Mouse (Mus musculus): ENCODE measurements around the gene Gm28035. TPM values are rescaled to one million over a fixed set of nuclear protein-coding genes. Genes with fewer than 3 reads are reported as not detected.
A peak's percentile ranks its signal among the peaks of the same experiment; 100 is the strongest.

The Gm28035 gene
- total RNA-seq (2021): 1 to 10 TPM; 7.2 to 9.7 TPM
- long read RNA-seq, experiment 1, partial matches to known transcripts: 0 of 6 reads
- long read RNA-seq, experiment 1, other reads (novel, unspliced or antisense): 6 of 6 reads
- long read RNA-seq, experiment 2, partial matches to known transcripts: 1 of 6 reads
- long read RNA-seq, experiment 2, other reads (novel, unspliced or antisense): 5 of 6 reads

GRCm38 (mm10) chr2:30240267-30240666 lies at the start of gene Gm28035:
Gene Gm28035, plus strand, starts transcription at chr2:30240567.
- intact Hi-C loops (cut with DNase I): no loop called here

DNA sequence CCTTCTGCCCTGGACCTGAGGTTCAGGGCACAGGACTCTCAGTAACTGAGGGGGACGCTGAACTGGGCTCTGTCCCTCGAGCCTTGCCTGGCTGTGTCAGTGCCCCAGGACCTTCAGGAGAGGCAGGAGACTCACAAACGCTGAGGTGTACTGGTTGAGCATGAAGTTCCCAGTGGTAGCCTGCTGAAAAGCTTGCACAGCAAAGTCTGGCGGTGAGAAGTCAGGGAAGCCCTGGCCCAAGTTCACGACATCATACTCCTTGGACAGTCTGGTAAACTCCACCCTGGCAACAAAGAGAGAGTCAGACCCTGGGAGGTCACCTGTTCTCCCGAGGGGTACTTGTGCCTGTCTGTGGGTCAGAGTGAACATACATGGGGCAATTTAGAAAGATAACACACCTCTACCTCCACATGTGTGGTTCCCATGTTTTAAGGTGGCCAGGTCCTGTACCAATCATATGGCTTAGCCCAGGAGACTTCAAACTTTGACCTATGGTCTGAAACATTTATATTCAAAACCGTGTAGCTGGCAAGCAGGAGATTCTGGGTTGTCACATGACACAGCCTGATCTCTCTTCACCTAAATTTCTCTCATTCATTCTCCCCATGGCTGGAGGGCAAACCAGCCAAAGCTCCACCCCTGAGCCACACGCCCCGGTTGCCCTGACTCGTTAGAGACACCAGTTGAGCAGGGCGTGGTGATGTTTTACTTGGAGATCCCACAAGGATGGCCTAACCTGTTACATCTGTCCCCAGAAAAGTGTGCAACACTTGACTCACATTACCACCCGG lies 48.4 kb upstream of the Gm28035 start:
- DNase-seq (ENCODE audit: low spot score in 2 of 2): no peak
- intact Hi-C loops (cut with DNase I): loop anchor here (10.0 kb wide), 1 partner anchor 83 kb away; no protein-coding TSS in a partner anchor

More at GRCm38 (mm10) chr2:30240267-30240666, at the start of gene Gm28035:
- no peak for DNase-seq (ENCODE audit: low spot score in 2 of 2)

DNA sequence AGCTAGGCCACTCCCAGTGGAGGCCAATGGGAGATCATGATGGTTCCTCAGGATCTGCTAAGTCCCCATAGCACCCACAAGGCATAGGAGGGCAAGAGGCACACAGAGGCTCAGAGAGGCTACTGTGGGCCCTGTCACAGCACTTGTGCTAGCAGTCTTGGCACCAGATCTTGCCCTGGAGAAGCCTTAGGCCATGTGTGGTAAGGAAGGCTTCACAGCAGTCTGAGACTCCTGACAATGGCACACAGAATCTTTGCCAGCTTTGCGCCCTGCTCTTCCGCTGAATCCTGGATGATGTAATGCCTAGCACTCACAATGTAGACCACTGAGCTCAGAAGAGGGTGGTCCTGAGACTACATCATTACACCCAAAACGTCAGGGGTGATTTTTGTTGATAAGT lies 45.7 kb upstream of the Gm28035 start:
- no peak for DNase-seq (ENCODE audit: low spot score in 2 of 2)

DNA sequence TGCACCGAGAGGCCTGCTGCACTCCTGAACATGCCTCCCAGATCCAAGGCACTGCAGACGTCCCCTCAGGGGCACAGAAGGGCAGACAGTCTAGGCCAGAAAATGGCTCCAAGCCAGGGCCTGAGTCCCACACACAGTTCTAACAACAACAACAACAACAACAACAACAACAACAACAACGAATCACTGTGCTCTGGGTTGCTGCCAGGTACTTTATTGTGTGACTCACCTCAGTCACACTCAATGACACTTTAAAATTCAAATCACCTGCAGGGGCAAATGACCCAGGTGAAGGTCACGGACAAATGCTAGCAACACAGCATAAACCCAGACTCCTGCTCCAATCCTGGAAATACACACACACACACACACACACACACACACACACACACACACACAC lies 42.3 kb upstream of the Gm28035 start:
- no peak for DNase-seq (ENCODE audit: low spot score in 2 of 2)
- intact Hi-C loops (cut with DNase I): loop anchor here (10.0 kb wide), 1 partner anchor 77 kb away; no protein-coding TSS in a partner anchor

More for the DNA sequence above, 45.7 kb upstream of the Gm28035 start:
- intact Hi-C loops (cut with DNase I): loop anchor here (10.0 kb wide), 1 partner anchor 80 kb away; no protein-coding TSS in a partner anchor

GRCm38 (mm10) chr2:30199984-30200383 lies 40.4 kb upstream of the Gm28035 start:
- intact Hi-C loops (cut with DNase I): loop anchor here (10.0 kb wide), 1 partner anchor 75 kb away; no protein-coding TSS in a partner anchor
- DNase-seq (ENCODE audit: low spot score in 2 of 2): no peak

DNA sequence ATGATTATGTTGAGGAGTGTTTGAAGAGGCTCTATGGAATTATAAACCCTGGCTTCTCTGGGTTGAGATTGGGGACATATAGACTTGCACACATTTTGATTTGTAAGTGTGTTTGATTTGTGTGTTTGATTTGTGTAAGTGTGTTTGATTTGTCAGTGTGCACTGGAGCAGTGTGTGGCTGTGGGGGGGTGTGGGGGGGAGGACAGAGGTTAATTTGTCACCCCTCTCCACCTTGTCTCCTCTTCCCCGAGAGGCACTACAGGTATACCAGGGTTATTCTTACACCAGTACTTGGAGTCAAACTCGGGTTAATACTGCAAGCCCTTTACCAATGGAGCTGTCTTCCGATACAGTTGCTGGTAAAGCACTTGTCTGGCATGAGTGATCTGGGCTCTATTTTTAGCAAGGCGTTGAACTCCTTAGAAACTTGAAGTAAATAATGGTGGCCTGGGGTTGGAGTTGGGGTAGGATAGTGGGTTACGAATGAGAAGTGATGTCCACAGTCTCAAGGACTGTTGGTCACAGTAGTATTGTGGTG lies 39.9 kb upstream of the Gm28035 start:
- DNase-seq (ENCODE audit: low spot score in 2 of 2): no peak
- intact Hi-C loops (cut with DNase I): no loop called here

DNA sequence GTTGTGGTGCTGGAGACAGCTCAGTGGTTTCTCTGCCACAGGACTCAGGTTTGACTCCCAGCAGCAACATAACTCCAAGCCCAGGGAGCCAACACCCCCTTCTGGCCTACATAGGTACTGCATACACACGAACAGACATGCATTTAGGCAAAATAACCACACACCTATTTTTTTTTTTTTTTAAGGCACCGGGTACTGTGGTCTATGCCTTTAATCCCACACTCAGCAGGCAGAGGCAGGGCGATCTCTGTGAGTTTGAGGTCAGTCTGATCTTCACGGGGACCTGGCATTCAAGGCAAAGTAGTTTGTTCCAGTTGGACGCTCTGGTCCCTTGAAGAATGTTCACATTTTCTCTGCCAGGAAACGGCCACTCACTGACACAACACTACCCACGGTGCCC lies 36.9 kb upstream of the Gm28035 start:
- peak in 1 of 2 experiments; percentile 30 for DNase-seq (ENCODE audit: low spot score in 2 of 2)
- intact Hi-C loops (cut with DNase I): no loop called here

DNA sequence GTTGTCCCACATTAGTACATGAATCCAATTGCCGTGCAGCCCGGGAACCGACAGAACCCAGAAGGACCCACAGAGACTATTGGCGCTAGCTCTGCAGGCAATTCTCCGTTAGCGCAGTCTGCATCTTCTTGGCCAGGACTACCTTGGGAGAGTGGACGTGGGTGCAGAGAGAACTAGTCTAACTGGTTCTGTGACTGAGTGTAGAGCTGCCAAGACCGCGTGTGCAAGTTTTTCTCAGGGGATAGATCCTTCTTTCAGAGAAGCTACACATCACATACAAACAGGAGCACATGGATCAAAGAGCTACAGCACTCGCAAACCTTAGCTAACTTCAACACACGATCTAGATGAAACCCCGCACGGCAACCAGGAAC lies 35.1 kb upstream of the Gm28035 start:
- DNase-seq (ENCODE audit: low spot score in 2 of 2): peak; percentile 29 to 46
- intact Hi-C loops (cut with DNase I): loop anchor here (2.0 kb wide), 1 partner anchor 32 kb away; the partner anchor contains the start of gene Lrrc8a

GRCm38 (mm10) chr2:30205629-30206357 lies 34.6 kb upstream of the Gm28035 start, which contains the start of gene Kyat1:
Gene Kyat1, minus strand, starts transcription at chr2:30205847.
- intact Hi-C loops (cut with DNase I): loop anchor here (2.0 kb wide), 1 partner anchor 31 kb away; the partner anchor contains the start of gene Lrrc8a
- peak; percentile 92 to 93 for DNase-seq (ENCODE audit: low spot score in 2 of 2)

DNA sequence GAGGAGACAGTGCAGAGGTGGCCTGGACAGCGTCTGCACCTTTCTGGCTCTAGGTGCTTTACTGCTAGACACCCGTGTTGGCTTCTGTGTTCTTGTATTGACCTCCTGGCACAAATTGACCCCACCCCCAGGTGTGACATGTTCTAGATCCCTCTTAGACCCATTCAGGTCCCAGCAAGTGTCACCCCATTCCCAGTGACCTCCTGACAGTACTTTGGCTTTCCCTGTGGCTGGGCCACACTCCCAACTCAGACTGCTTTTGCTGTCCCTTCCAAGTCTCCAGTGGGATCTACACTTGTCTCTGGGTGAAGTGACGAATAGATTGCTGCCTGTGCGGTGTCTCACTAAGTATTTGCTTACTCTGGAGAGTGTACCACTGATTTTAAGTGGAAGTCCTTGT lies 33.0 kb upstream of the Gm28035 start:
- intact Hi-C loops (cut with DNase I): no loop called here
- DNase-seq (ENCODE audit: low spot score in 2 of 2): no peak

- intact Hi-C loops (cut with DNase I): no loop called here
- DNase-seq (ENCODE audit: low spot score in 2 of 2): no peak
These were observed 32.5 kb upstream of the Gm28035 start for GRCm38 (mm10) chr2:30207886-30208285.

- intact Hi-C loops (cut with DNase I): no loop called here
- DNase-seq (ENCODE audit: low spot score in 2 of 2): no peak
These were observed 28.8 kb upstream of the Gm28035 start for GRCm38 (mm10) chr2:30211408-30212168.

DNA sequence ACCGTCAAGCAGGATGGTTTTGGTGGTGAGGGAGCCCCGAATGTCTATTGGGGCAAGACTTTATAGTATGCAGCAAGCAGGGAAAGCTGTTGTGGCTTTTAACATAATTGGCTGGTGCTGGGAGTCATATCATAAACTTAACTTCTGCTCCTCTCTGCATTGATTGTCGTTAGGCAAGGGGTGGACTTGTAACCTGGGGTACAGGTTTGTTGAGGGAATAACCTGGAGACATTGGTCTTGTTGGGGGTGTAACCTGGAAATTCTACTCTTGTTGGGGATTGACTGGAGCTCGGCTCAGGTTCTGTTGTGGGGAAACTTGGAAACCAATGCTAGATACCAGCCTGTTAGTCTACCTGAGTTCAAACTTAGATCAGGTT lies 28.2 kb upstream of the Gm28035 start:
- no peak for DNase-seq (ENCODE audit: low spot score in 2 of 2)
- intact Hi-C loops (cut with DNase I): no loop called here

GRCm38 (mm10) chr2:30212951-30213350 lies 27.4 kb upstream of the Gm28035 start:
- no peak for DNase-seq (ENCODE audit: low spot score in 2 of 2)
- intact Hi-C loops (cut with DNase I): no loop called here

DNA sequence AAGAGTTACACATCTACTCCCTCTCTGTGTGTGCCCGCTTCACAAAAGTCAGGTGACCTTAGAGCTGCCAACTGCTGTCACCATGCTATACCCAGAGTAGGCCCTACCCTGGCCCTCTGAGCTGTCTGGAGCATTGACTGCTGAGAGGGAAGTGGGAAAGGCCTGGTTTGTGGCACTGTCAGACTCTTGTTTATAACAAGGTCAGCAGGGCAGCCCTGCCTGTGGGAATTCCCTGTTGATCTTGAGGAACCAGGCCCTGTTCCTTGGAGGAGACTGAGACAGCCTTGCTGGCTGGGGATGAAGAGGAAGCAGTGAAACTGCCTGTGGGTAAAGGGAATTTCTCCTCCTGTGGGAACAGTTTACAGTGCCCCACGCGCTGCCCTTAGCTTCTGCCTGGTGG lies 25.6 kb upstream of the Gm28035 start:
- DNase-seq (ENCODE audit: low spot score in 2 of 2): no peak
- intact Hi-C loops (cut with DNase I): no loop called here

DNA sequence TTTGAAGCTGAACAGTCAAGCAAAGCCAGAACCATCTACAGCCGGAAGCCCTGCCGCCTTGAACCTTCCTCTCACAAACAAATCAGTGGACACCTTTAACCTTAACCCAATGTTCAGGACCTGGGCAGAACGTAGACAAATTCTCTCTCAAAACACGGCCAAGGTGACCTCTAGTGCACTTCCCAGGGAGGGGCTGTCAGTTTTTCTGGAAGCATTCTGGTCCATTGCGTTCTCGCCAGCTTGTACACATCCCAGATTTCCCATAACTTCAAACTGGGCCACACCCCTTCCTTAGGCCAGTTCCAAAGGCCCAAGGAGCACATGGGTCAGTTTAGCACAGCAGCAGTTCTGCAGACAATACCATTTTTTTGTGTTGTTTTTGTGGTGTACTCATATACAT lies 24.9 kb upstream of the Gm28035 start:
- intact Hi-C loops (cut with DNase I): no loop called here
- DNase-seq (ENCODE audit: low spot score in 2 of 2): no peak

GRCm38 (mm10) chr2:30216293-30216692 lies 24.1 kb upstream of the Gm28035 start:
- DNase-seq (ENCODE audit: low spot score in 2 of 2): no peak
- intact Hi-C loops (cut with DNase I): no loop called here

- intact Hi-C loops (cut with DNase I): no loop called here
- DNase-seq (ENCODE audit: low spot score in 2 of 2): no peak
These were observed 4.8 kb upstream of the Gm28035 start for GRCm38 (mm10) chr2:30235593-30235992.
